Mouse (Mus musculus) cerebellum, postnatal 25 days (tissue): ENCODE measurements around the gene Gm11127.
"Not testable (repeated sequence)": the region's sequence is repeated elsewhere in the genome, so short reads cannot be mapped to it uniquely, and the experiment has no call there.

Source experiments
- DNase-seq, 2 experiments: peaks; one replicate each; pipeline ENCODE4 v3.0.0; 2021; ENCODE audit warnings: mixed read lengths in 2 of 2

The Gm11127 gene

DNA sequence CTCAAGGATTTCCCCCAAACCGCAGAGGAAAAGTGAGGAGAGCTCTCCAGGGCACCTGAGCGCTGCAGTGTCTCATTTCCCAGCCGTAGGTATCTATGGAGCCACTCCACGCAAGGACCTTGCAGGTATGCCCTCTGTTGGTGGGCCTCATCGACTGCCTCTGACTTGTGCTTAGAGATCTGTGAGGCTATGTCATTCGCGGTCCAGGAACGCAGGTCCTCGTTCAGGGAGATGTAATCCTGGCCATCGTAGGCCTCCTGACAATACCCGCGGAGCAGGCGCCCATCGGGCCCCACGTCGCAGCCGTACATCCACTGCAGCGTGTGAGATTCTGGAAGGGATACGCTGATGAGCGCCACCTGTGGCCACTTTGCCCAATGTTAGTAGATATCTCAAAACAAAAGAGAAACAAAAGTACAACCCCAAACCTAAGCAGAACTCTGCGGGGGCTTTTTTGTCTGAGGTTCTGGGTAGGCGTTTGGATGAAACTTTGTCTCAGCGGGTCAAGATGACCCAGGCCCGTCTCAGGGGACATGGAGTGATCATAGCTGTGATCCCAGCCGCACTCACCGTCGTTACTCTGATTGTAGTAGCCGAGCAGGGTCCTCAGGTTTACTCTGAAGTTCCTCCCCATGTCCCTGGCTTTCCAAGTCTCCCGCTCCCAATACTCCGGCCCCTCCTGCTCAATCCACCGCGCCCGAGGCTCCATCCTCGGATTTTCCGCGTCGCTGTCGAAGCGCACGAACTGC, 26.4 kb downstream of the Gm11127 start:
- DNase-seq = peak; percentile 42 to 61

DNA sequence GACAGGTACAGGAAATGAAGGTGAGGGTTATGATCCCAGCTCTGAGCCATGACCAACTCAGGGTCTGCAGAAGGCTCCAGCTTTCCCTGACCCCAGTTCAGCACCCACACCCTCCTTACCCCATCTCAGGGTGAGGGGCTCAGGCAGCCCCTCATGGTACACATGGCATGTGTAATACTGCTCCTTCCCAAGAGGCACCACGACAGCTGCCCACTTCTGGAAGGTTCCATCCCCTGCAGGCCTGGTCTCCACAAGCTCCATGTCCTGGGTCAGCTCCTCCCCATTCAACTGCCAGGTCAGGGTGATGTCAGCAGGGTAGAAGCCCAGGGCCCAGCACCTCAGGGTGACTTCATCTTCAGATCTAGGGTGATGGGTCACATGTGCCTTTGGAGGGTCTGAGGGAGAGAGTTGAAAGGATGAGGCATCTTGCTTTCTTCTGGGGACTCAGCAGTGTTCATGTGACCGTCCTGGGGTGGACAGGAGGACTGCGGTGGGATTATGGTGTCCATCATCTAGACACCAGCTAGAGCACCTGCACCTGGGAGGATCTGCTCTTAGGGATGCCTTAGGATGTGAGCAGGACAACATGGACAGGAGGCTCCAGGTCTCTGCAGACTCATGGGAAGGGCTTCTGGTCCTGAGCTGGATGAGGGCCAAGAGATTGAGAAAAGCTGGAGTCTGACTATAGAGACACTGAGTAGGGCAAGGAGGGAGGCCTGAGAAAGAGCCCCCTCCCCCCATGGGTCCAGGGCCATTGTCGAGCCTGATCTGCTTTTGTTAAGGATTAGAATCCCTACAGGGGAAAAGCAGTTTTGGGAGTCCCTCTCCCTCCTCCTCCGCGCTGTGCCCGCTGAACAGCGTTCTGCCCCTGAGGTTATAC, 27.2 kb downstream of the Gm11127 start:
- peak in 1 of 2 experiments; percentile 23 for DNase-seq

DNA sequence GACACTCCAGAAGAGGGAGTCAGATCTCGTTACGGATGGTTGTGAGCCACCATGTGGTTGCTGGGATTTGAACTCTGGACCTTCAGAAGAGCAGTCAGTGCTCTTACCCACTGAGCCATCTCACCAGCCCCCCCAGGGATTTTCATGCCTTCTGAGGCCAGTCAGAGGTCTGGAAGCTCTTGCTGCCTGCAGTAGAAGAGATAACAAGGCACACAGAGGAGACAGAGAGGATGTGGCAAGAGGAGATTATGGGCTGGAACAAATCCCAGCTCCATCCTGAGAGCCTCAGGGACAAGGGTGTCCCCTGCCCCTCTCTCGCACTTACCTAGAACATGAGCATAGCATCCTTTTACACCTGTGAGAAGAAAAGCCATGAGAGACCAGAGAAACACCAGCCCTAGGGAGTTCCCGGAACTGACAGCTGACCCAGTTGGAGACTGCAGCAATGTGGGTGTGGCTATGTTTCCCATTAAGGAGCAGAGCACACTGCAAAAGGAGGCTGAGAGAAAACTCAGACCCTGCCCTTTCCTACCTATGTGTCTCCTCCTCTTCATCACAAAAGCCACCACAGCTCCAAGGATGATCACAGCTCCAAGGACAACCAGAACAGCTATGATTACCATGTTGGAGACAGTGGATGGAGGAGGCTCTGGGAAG, 28.0 kb downstream of the Gm11127 start:
- not testable (repeated sequence) for DNase-seq

DNA sequence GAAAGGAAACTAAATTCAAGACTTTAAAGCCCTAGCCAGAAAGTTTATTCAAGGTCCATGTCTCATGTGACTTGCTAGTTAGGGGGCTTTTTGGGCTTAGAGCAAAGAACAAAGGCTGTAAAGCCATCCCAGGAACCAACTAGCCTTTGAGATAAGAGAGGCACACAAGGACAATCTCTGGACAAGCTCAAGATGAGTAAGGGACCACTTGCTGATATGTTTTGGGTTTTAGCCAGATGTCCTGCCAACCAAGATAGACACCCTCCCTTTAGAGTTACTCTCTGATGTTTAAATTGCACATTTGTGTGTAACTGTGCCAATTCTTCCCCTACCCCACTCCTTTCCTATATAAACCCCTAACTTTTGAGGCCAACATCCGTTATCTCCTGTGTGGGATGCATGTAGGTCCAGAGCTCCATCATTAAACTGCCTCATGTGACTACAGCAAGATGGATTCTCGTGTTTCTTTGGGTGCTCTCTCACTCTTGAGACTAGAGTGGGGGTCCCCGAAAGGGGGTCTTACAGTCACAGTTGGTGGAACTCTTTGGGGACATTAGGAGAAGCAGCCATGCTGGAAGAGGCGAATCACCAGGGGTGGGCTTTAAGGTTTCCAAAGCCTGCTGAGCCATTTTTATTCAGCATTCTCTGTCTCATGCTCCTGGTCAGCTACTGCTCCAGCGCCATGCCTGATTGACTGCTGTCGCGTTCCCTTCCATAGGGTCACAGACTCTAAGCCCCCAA, 29.1 kb downstream of the Gm11127 start:
- no peak for DNase-seq

DNA sequence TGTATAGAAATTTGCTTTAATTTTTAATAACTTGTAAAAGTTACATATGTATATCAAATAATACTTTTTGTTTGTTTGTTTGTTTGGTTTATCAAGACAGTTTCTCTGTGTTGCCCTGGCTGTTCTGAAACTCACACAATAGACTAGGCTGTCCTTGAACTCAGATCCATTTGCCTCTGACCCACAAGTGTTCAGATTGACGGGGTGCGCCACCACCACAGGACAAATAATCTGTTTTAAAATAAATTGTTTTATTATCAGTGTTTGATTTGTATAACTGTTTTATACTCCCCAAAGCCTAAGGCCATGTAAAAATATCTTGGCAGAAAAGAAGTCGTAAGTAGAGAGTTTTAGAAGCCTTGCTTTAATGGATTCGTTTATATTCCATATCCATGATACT, 30.5 kb downstream of the Gm11127 start:
- no peak for DNase-seq

DNA sequence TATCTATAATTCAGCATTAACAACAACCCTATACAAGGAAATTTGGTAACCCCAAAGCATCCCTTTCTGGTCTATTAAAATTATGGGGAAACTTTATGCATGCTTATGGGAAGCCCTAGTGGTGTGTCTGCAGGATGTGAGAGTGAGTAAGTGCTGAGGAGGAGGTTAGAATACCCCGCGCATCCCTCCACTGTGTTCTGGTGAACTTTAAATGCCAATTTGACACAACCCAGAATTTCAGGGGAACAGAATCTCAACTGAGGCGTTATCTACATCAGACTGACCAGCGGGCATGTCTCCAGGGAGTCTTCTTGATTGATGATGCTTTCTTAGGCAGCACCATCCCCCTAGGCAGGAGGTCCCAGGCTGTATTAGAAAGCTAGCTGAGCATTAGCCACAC, 32.3 kb downstream of the Gm11127 start:
- DNase-seq = no peak

DNA sequence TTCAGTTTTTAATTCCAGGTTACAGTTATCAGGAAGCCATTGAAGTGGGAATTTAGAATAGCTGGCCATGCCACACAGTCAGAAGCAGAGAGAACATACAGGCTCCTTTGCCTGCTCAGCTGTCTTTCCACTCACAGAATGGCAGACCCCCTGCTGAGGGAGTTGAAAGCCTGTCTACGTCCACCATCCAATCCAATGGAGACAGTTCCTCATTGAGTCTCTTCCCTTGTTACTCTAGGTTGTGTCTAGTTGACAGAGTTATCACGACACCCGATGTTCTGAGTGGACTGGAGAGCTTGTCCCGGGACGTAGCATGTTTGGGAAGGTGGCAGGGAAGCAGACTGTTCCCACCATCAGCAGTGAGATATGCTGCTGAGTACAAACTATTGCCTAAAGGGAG, 33.0 kb downstream of the Gm11127 start:
- peak in 1 of 2 experiments; percentile 31 for DNase-seq

DNA sequence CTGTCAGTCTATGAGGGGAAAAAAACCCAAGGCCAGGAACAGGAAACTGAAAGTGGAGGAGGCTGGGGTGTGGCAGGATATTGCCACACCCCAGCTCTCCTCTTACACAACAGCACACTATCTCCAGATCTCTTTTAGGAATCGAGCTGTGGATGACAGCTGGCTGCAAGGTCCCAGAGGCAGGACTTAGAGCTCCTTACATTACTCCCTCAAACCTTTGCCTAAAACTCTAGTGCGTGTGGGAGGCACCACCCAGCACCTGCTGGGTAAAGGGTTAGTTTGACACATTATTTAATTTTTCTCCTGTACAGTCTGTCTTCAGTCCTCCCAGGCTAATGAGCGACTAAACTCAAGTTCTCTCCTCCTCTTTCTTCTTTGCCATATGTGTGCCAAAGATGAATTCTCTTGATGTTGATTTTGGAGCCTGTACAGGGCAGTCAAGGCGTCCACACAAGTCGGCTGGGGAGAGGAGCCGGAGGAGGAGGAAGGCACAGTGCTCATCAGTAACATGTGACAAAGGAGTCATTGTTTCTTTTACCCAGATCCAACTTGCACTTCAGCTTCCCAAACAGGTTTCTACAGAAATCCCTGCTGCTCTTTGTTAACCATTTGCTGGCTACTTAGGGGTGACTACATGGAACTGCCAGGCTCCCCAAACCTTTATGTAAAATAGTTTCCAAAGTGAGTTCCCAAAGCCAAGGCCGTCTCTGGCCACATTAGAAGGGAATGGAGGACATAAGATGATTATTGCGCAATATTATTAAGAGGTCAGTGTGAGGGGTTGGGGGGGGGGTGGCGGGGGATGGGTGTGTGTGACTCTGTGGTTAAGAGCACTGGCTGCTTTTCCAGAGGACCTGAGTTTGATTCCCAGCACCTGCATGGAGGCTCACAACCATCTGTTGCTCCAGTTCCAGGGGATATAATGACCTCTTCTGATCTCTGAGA, 34.2 kb downstream of the Gm11127 start:
- no peak for DNase-seq

DNA sequence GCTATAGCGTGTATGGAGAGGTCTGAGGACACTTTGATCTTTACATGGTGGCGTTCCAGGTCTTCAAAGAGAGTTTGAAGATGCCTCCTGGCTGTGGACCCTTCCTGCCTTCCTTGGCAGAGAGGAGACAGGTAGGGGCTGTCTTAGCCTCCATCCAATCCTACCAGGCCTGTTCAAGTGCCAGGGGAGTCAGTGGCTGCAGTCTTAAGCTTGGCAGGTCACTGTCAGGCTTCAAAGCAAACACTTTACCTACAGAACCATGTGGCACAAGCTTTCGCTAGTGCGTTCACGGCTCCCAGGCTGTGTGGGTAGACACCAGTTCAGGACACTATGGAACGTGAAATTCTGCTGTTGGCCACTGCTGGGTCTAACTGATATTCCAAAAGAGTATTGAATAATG, 35.2 kb downstream of the Gm11127 start:
- DNase-seq = no peak

DNA sequence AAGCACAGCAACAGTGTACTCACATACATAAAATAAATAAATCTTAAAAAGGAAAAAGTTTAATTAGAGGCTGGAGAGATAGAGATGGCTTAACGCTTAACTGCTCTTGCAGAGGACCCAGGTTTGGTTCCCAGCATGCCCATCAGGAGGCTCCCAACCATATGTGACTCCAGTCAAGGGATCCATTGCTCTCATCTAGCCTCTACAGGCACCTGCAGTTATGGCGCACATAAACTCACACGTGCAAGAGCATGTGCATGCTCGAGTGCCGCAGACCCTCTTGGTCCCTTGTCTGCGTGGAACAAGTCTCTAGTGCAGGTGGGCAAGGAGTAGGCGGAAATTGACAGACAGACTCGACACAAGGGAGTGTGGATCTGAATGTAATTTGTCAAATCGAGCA, 36.1 kb downstream of the Gm11127 start:
- DNase-seq = no peak

DNA sequence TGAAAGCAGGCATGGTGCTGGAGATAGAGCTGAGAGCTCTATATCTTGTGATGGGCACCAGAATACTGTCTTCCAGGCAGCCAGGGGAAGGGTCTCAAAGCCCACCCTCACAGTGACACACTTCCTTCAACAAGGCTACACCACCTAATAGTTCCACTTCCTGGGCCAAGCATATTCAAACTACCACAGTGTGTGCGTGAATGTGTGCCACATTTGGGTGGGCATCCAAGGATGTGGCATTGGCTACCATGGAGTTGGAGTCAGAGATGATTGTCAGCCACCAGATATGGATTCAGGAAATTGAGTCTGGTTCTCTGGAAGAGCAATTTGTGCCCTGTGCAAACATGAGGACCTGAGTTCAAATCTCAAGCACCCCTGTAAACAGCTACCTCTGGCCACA, 36.9 kb downstream of the Gm11127 start:
- no peak for DNase-seq

DNA sequence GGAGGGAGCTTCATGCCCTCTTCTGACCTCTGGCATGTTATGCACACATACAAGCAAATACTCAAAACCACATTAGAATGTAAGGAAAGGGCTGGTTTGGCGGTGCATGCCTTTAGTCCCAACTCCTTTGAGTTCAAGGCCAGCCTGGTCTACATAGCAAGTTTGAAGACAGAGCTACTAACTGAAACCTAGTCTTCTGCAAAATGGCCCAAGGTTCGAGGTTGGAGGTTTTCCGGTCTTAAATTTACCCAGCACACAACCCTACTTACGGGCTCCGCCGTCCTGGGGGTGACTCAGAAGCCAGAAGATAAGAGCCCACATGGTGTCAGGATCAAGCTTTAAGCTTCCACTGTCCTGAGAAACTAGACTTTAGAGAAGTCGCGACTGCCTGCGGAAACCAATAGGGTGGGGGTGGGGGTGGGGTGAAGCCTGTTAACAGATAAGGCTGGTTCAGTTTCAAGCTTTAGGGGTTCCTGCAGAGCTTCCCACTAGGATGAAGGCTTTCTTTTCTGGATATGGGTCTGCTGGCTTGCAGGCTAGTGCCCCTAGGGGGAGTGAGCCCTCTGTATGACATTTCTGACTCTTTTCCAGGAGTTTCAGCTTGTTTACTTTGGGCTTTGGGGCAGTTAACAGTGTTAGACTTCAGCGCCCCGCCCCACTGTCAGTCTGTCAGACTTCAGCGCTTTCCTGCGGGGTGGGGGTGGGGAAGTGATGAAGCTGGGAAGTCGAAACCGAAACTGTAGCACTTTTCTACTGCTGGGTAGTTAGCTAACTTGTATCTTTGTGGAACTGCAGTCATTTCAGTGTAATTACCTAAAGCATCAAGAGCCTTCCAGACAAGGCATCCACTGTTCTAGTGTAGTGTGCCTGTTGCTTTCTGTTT, 37.7 kb downstream of the Gm11127 start, which contains the start of gene H2-T24:
Gene H2-T24 (minus strand): TSS at position 370 of the 883 bp plus-strand sequence.
- DNase-seq = no peak

DNA sequence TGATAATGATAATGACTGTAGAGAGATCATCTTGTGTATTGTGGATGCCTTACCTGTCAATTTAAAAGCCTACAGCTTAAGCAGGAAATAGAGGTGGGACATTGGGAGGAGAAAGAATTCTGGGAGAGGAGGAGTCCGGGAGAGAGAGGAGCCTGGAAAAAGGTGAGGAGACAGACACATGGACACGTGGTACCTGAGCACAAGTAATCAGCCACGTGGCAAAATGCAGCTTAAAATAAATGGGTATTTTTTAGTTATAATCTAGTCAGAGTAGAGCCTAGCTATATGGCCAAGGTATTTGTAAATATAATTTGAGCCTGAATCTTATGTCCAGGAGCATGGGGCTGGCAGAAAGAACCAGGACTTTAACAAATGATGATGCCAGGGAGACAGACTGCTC, 38.7 kb downstream of the Gm11127 start:
- no peak for DNase-seq

DNA sequence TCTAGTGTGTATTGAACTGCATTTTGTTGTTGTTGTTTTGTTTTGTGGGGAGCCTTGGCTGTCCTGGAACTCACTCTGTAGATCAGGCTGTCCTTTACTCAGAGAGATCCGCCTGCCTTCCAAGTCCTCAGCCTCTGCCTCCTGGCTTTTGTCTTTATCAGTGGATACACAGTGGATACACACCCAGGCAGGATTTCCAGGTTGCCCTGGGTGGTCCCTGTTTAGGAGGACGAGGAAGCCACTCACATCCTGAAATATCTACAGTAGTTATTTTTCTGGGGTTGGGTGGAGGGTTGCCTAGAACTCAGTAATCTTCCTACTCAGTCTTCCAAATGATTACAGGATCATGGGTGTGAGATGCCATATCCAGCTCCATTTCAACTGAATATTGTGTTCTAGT, 39.2 kb downstream of the Gm11127 start:
- no peak for DNase-seq

DNA sequence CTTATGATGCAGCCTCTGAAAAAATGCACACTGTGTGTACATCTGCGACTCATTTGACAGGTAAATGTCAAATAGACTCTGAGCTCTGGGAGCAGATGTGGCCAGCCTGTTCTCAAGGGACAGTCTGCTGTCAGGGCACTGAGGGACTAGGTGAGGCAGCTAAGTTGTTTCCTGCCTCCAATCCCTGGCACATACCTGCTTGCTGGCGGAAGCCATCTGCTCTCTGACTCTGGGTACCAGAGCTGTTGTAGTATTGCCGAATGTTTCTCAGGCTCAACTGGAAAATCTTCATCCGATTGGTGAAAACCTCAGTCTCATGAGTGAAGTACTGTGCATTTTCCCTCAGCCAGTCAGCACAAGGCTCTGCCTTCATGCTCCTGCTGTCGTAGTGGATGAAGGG, 41.1 kb downstream of the Gm11127 start:
- DNase-seq = peak; percentile 26 to 48

DNA sequence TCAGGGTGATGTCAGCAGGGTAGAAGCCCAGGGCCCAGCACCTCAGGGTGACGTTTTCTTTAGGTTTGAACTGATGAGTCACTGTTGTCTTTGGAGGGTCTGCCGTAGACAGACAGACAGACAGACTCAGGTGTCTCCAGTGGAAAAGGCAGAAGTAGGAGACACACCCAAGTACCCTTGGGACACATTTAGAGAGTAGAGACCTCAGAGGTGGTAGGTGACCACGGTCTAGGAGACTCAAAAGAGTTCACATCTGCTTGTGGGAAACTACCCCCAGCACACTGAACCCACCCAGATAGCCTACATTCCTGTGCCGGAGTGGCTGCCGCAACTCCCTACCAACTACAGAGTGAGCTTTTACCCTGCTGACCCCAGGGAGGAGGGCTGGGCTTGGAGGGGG, 43.2 kb downstream of the Gm11127 start:
- no peak for DNase-seq
